Mouse (Mus musculus) MEL (cell line): Measurements from ENCODE around the gene Ywhaq.
"Not testable (repeated sequence)": the region's sequence is repeated elsewhere in the genome, so short reads cannot be mapped to it uniquely, and the experiment has no call there.

Experiments used
- CTCF ChIP-seq, 3 experiments: IDR thresholded peaks in 2 of 3; conservative IDR thresholded peaks in 1 of 3; 2 replicates each; pipeline ENCODE4 v1.5.1; 2011 to 2012; ENCODE audit warnings: low read length in 3 of 3, low read depth in 2 of 3, mild to moderate bottlenecking in 2 of 3, improper control_type of control experiment in 1 of 3, inconsistent platforms in 1 of 3, mixed read lengths in 1 of 3, moderate library complexity in 1 of 3; ENCODE audit not compliant: control insufficient read depth in 1 of 3, insufficient read depth in 1 of 3, poor library complexity in 1 of 3, severe bottlenecking in 1 of 3
- EP300 ChIP-seq, 2 experiments: IDR thresholded peaks; 2 replicates each; pipeline ENCODE4 v1.6.1; 2011; ENCODE audit warnings: improper control_type of control experiment in 2 of 2, low read length in 2 of 2, low read depth in 1 of 2, mild to moderate bottlenecking in 1 of 2
- GATA1 ChIP-seq: IDR thresholded peaks from 2 replicates; pipeline ENCODE4 v1.6.1; 2011; ENCODE audit warnings: low read depth, low read length, improper control_type of control experiment
- MAFK ChIP-seq: IDR thresholded peaks from 2 replicates; pipeline ENCODE4 v1.6.1; 2011; ENCODE audit warnings: low read depth, mild to moderate bottlenecking, low read length, improper control_type of control experiment, borderline replicate concordance
- MAX ChIP-seq: IDR thresholded peaks from 2 replicates; pipeline ENCODE4 v1.6.1; 2011; ENCODE audit warnings: low read length, improper control_type of control experiment
- POLR2AphosphoS2 ChIP-seq: IDR thresholded peaks from 2 replicates; pipeline ENCODE4 v1.6.1; 2011; ENCODE audit warnings: low read length, improper control_type of control experiment
- TCF12 ChIP-seq: IDR thresholded peaks from 2 replicates; pipeline ENCODE4 v1.6.1; 2014; ENCODE audit warnings: low read depth, mild to moderate bottlenecking, inconsistent platforms, low read length, improper control_type of control experiment, moderate library complexity
- ZNF384 ChIP-seq: IDR thresholded peaks from 2 replicates; pipeline ENCODE4 v1.6.1; 2012; ENCODE audit warnings: low read depth, mild to moderate bottlenecking, inconsistent platforms, low read length, improper control_type of control experiment

DNA sequence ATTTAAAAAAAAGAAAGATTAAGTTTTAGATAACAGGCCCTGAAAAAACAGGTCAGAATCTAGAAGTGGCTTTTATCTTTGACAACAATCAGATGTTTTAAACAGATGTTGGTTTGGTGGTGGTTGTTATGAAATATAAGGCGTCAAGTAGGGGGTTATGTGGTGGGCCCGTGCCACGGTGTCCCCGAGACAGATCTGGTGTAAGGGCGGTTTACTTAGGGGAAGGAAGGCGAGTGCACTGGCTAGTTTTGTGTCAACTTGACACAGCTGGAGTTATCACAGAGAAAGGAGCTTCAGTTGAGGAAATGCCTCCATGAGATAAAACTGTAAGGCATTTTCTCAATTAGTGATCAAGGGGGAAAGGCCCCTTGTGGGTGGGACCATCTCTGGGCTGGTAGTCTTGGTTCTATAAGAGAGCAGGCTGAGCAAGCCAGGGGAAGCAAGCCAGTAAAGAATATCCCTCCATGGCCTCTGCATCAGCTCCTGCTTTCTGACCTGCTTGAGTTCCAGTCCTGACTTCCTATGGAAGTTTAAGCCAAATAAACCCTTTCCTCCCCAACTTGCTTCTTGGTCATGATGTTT is 38.6 kb downstream of the Ywhaq start:
- TF ChIP-seq CTCF (IDR thresholded peaks at IDR 0.05 in 2 of 3, conservative IDR thresholded peaks at IDR 0.05 in 1 of 3; ENCODE audit: control insufficient read depth in 1 of 3, insufficient read depth in 1 of 3, low read depth in 2 of 3, low read length in 3 of 3, poor library complexity in 1 of 3, severe bottlenecking in 1 of 3); POLR2AphosphoS2; MAFK; ZNF384; TCF12; GATA1; EP300 (IDR thresholded peaks at IDR 0.05; ENCODE audit: low read depth in 1 of 2, low read length in 2 of 2); MAX: not testable (repeated sequence)
